Mouse (Mus musculus): ENCODE data around the gene Etfa. TPM values are rescaled to one million over a fixed set of nuclear protein-coding genes. Genes with fewer than 3 reads are reported as not detected.

Gene Etfa
- polyA plus RNA-seq (2015; fragmentation: Nextera tagmentation; extraction: Ambion mirVana), result 372 and 395 TPM in 2 replicates

GRCm38 (mm10) chr9:55512027-55512543 is at the start of gene Etfa:
Gene Etfa (minus strand): TSS chr9:55512243.
- H3K36me3 ChIP-seq (ENCODE audit: insufficient read depth, low read length), result no peaks in the 10 kb centered on the region
- DNase-seq (ENCODE audit: low spot score), result peak; percentile 98
- 0 out of 2 replicates have a peak, but pooled peaks cover 4% of the 10 kb centered on the region for H3K4me1 ChIP-seq (replicated peaks; ENCODE audit: insufficient read depth, low read length)
- peak within 1 kb of the TSS; percentile 61 for H3K4me2 ChIP-seq (ENCODE audit: low read length)
- H3K27ac ChIP-seq, result peak within 1 kb of the TSS; percentile 85
- no peak for TF ChIP-seq CTCF (IDR thresholded peaks at IDR 0.05; ENCODE audit: low read depth)
- peak within 1 kb of the TSS; percentile 69 for H3K9ac ChIP-seq (ENCODE audit: low read depth, low read length)
- H3K4me3 ChIP-seq (replicated peaks; ENCODE audit: low read depth, low read length), result peak within 1 kb of the TSS; percentile 57
- no peaks in the 10 kb centered on the region for H3K27me3 ChIP-seq (ENCODE audit: insufficient read depth, low read length)
- no peaks in the 10 kb centered on the region for H3K9me3 ChIP-seq (replicated peaks; ENCODE audit: low read length)
- WGBS, result under 1% methylated on average over 47 of the region's 47 CpGs
- peak; percentile 99 for ATAC-seq (replicated peaks; ENCODE audit: low FRiP score, low read depth)

DNA sequence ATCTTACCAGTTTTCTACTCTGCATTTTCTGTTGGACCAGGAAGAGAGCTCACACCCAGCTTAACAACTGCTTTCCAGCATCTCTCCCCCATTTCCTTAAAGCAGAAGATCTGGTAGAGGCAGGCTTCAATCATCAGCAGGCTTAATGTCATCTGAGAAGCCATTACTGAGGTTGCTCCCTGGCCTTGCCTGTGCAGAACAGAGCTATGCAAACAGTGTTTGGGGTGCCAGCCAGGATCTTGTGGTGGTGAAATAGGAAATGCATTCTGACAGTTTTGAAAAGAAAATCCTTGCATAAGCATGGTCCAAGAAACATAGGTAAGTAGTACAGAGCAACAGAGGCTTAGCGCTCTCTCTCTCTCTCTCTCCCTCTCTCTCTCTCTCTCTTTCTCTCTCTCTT is 48.9 kb upstream of the Etfa start:
- no peak overlapping the region for H3K4me2 ChIP-seq (ENCODE audit: low read length)
- H3K36me3 ChIP-seq (ENCODE audit: insufficient read depth, low read length), result no peaks in the 10 kb centered on the region
- H3K27ac ChIP-seq, result no peak overlapping the region
- no peaks in the 10 kb centered on the region for H3K9me3 ChIP-seq (replicated peaks; ENCODE audit: low read length)
- H3K9ac ChIP-seq (ENCODE audit: low read depth, low read length), result no peak overlapping the region
- WGBS, result 100% methylated on average over 1 of the region's 1 CpGs
- ATAC-seq (replicated peaks; ENCODE audit: low FRiP score, low read depth) (no peak), DNase-seq (ENCODE audit: low spot score) (no peak)
- TF ChIP-seq CTCF (IDR thresholded peaks at IDR 0.05; ENCODE audit: low read depth), result no peak
- H3K4me1 ChIP-seq (replicated peaks; ENCODE audit: insufficient read depth, low read length), result no peaks in the 10 kb centered on the region
- H3K27me3 ChIP-seq (ENCODE audit: insufficient read depth, low read length), result no peaks in the 10 kb centered on the region
- H3K4me3 ChIP-seq (replicated peaks; ENCODE audit: low read depth, low read length), result no peak overlapping the region

DNA sequence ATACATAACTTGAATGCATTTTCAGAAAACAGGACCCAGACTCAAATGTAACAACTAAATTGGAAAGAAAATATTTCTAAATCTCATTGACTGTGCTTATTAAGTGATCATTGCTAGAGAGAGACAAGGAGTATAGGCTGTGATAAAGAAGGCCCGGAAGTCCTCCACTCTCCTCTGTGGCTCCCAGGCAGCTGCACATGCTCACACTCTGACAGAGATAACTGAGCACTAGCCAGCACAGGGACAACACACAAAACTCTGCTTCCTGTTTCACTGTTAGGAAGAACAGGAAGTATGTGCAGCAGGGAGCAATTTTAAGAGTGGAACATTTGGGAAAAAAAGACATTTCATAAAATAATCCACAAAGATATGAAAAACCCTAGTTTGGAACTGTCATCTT is 42.9 kb upstream of the Etfa start:
- Histone ChIP-seq H3K4me3 (replicated peaks; ENCODE audit: low read depth, low read length) (no peak overlapping the region), H3K36me3 (ENCODE audit: insufficient read depth, low read length) (no peaks in the 10 kb centered on the region), H3K27me3 (ENCODE audit: insufficient read depth, low read length) (no peaks in the 10 kb centered on the region), H3K9ac (ENCODE audit: low read depth, low read length) (no peak overlapping the region), H3K4me2 (ENCODE audit: low read length) (no peak overlapping the region), H3K4me1 (replicated peaks; ENCODE audit: insufficient read depth, low read length) (no peaks in the 10 kb centered on the region), H3K9me3 (replicated peaks; ENCODE audit: low read length) (no peaks in the 10 kb centered on the region), H3K27ac (no peak overlapping the region)
- no peak for TF ChIP-seq CTCF (IDR thresholded peaks at IDR 0.05; ENCODE audit: low read depth)
- ATAC-seq (replicated peaks; ENCODE audit: low FRiP score, low read depth) (no peak), DNase-seq (ENCODE audit: low spot score) (no peak)
- WGBS, result 67% methylated on average over 1 of the region's 1 CpGs

- ATAC-seq (replicated peaks; ENCODE audit: low FRiP score, low read depth), result no peak
- 5% methylated on average over 16 of the region's 16 CpGs for WGBS
- no peak overlapping the region for H3K4me2 ChIP-seq (ENCODE audit: low read length)
- no peak for DNase-seq (ENCODE audit: low spot score)
- H3K4me3 ChIP-seq (replicated peaks; ENCODE audit: low read depth, low read length), result no peak overlapping the region
- no peaks in the 10 kb centered on the region for H3K9me3 ChIP-seq (replicated peaks; ENCODE audit: low read length)
- no peaks in the 10 kb centered on the region for H3K36me3 ChIP-seq (ENCODE audit: insufficient read depth, low read length)
- no peak overlapping the region for H3K9ac ChIP-seq (ENCODE audit: low read depth, low read length)
- peaks cover 47% of the 10 kb centered on the region for H3K27me3 ChIP-seq (ENCODE audit: insufficient read depth, low read length)
- no peak overlapping the region for H3K27ac ChIP-seq
- peak; percentile 39; the same call in 1 of the 2 replicates for TF ChIP-seq CTCF (IDR thresholded peaks at IDR 0.05; ENCODE audit: low read depth)
- H3K4me1 ChIP-seq (replicated peaks; ENCODE audit: insufficient read depth, low read length), result peaks cover 15% of the 10 kb centered on the region
Measured at GRCm38 (mm10) chr9:55549302-55549890, 37.4 kb upstream of the Etfa start.

- Histone ChIP-seq H3K36me3 (ENCODE audit: insufficient read depth, low read length) (no peaks in the 10 kb centered on the region), H3K4me1 (replicated peaks; ENCODE audit: insufficient read depth, low read length) (peaks cover 20% of the 10 kb centered on the region), H3K27ac (no peak overlapping the region), H3K4me3 (replicated peaks; ENCODE audit: low read depth, low read length) (no peak overlapping the region), H3K9ac (ENCODE audit: low read depth, low read length) (no peak overlapping the region), H3K27me3 (ENCODE audit: insufficient read depth, low read length) (peaks cover 52% of the 10 kb centered on the region), H3K9me3 (replicated peaks; ENCODE audit: low read length) (no peaks in the 10 kb centered on the region), H3K4me2 (ENCODE audit: low read length) (no peak overlapping the region)
- 12% methylated on average over 3 of the region's 3 CpGs for WGBS
- no peak for TF ChIP-seq CTCF (IDR thresholded peaks at IDR 0.05; ENCODE audit: low read depth)
- DNase-seq (ENCODE audit: low spot score) (no peak), ATAC-seq (replicated peaks; ENCODE audit: low FRiP score, low read depth) (no peak)
Measured at GRCm38 (mm10) chr9:55548871-55549270, 36.8 kb upstream of the Etfa start.

DNA sequence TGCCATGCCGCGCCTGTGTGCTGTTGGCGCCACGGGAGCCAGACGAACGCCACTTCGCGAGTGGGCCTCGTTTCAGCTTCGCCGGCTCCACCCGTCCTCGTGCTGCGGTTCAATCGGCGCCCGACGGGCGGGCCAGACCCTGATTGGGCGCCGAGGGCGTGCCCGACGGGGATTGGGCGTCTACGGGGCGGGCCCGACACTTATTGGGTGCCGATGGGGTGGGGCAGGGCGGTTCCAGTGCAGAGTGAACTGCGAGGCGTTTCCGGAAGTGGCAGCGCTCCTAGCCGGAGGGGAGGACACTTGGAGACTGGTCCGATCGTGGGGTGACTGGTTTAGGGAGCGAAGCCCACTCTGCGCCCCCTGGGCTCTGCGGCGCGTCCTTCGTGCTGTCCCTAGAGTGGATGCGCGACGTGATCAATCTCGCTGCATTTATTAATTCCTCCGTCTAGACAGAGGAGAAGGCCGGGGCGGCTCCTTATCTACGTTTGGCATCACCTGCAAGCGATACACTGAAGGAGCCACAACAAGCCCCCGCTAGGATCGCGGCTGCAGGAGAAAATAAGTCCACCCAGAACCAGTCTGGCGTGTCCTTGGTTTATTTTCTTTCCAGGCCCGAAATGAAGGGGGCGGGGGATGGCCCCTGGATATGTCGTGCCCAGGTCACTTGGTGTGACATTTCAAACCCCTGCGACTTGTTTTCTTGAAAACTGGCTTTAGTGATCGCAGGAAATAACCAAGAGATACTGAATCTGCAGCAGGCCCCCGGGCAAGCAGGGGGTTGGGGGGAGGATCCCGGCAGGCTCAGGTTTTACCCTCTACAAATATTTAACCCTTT is 34.4 kb upstream of the Etfa start:
- TF ChIP-seq CTCF (IDR thresholded peaks at IDR 0.05; ENCODE audit: low read depth), result no peak
- Histone ChIP-seq H3K27me3 (ENCODE audit: insufficient read depth, low read length) (peaks cover 69% of the 10 kb centered on the region), H3K4me1 (replicated peaks; ENCODE audit: insufficient read depth, low read length) (peaks cover 28% of the 10 kb centered on the region), H3K4me3 (replicated peaks; ENCODE audit: low read depth, low read length) (peak overlapping the region; percentile 21), H3K27ac (no peak overlapping the region), H3K4me2 (ENCODE audit: low read length) (peak overlapping the region; percentile 49), H3K36me3 (ENCODE audit: insufficient read depth, low read length) (no peaks in the 10 kb centered on the region), H3K9ac (ENCODE audit: low read depth, low read length) (no peak overlapping the region), H3K9me3 (replicated peaks; ENCODE audit: low read length) (no peaks in the 10 kb centered on the region)
- ATAC-seq (replicated peaks; ENCODE audit: low FRiP score, low read depth) (peak; percentile 68), DNase-seq (ENCODE audit: low spot score) (peak; percentile 54)
- 3% methylated on average over 63 of the region's 63 CpGs for WGBS
